Mouse (Mus musculus): ENCODE data around the gene 4930442H23Rik. TPM values are rescaled to one million over a fixed set of nuclear protein-coding genes. Genes with fewer than 3 reads are reported as not detected.
A peak's percentile ranks its signal among the peaks of the same experiment; 100 is the strongest.
"Not testable (repeated sequence)": the region's sequence is repeated elsewhere in the genome, so short reads cannot be mapped to it uniquely, and the experiment has no call there.

Gene 4930442H23Rik
- not detected in 2 replicates for total RNA-seq (2021)
- long read RNA-seq, experiment 1: 0 reads
- long read RNA-seq, experiment 2: 0 reads

DNA sequence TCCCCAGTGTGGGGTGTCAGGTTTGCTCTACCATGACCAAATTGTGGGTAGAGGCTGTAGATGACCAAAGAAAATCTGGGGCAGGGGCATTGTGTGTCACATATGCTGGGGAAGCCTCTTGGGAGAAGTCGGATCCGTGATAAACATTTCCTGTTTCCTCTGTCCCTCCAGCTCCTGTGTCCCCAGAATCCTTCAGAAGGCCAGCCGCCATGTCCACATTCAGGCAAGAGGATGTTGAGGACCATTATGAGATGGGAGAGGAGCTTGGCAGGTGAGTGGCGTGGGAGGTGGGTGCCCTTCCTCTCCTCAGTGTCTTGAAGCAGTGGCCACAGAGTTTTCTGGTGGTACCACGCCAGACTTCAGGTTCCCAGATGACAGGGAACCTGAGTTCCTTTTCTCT lies at the start of gene 4930442H23Rik:
Gene 4930442H23Rik, minus strand, starts transcription at position 45 of the 400 bp plus-strand sequence.
- no peak for DNase-seq

DNA sequence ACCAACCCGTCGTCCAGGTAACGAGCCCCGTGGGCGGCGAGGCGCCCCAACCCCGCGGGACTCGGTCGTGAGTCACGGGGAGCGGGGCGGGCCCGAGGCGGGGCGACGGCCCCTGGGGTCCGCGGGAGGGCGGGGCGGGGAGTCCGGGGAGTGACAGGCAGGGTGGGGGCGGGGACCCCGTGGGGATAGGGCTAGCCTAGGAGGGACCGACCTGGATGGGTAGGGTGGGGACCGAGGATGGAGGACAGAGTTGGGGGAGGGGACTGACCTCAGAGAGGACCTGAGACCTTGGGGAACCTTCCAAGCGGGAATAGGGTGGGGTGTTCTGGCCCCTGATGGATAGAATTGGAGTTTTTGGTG lies 49.6 kb upstream of the 4930442H23Rik start:
- no peak for DNase-seq

DNA sequence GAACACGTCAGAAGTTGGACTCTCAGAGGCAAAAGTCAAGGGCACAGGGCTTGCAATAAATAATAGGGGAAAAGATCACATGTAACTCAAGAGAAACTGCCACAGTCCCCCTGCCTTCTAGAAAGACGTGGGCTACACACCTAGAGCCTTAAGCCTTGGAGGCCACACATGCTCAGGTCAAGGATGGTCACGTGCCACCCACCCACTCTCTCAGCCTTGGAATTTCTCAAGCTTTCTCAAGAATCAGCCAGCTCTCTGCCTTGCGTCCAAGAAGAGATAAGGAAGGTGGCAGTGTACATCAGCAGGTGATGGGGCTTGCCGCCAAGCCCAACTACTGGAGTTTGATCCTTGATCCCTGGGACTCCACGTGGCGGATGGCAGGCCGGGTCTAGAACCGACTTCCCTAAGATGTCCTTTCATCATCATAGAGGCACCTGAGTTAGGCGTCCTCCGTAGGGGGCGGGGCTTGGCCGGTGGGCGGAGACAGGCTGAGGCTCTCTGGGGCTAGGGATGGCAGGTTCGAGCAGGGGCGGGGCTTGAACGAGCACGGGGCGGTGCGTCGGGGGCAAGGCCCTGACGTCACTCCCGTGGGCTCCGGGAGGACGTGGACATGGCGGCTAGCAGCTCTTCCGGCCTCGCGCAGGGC lies 49.1 kb upstream of the 4930442H23Rik start, which contains the start of gene Zfr2:
Gene Zfr2, plus strand, starts transcription at position 576 of the 646 bp plus-strand sequence.
- peak; percentile 97 for DNase-seq

DNA sequence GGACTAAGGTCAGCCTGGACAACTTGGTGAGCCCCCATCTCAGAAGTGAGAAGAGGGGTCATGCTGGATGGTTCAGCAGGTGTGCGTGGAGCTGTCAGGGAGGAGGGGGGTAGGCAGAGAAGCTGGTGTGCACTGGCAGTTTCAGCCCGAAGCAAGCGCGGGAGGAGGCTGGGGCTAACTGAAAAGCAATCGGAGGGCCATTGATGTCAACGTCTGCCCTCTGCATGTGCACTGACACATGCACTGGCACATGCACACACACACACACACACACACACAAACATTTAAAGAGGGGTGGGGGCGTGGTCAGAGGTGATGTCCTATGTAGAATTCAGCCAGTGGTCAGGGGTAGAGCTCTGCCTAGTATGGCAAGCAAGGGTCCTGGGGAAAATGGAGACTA lies 47.8 kb upstream of the 4930442H23Rik start:
- DNase-seq: no peak

DNA sequence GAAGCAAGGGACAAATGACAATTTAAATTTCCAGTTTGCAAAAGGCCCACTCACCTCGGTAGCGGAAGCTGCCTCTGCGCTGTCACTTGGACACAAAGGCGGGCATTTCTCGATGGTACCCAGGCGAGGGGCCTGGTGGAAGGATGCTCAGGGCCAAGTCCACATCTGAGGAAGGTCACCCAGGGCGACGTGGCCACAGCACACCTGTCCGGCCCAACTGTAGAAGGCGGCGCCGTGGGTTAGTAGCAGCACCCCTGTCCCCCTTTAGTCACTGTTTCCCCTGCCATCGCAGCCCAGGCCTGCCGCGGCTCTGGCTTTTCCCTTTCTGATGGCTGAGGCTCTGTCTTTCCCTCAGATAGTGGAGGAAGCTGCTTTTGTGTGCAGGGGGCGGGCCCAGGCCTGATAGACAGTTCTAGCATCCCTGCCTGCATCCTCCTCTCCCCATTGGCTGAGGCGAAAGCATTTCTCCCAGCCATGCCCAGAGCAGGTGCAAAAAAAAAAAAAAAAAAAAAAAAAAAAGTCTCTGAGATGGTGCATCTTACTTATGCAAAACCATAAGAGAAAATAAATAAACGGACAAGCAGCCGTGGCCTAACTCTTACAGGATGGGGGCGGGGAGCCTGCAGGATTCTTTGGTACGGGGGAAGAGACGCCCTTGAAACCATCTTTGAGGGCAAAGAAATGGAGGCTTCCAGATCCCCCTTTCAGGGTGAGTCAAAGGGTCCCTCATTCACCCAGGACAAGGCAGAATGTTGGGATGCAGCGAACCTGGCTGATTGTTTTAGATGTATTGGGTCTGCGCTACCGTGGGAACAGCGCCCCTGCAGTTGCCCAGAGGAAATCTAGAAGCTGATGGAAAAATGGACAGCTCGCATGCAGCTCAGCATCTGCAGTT lies 47.0 kb upstream of the 4930442H23Rik start, which contains the start of gene Atcay:
Gene Atcay, minus strand, starts transcription at position 396 of the 895 bp plus-strand sequence.
- peak; percentile 41 for DNase-seq

DNA sequence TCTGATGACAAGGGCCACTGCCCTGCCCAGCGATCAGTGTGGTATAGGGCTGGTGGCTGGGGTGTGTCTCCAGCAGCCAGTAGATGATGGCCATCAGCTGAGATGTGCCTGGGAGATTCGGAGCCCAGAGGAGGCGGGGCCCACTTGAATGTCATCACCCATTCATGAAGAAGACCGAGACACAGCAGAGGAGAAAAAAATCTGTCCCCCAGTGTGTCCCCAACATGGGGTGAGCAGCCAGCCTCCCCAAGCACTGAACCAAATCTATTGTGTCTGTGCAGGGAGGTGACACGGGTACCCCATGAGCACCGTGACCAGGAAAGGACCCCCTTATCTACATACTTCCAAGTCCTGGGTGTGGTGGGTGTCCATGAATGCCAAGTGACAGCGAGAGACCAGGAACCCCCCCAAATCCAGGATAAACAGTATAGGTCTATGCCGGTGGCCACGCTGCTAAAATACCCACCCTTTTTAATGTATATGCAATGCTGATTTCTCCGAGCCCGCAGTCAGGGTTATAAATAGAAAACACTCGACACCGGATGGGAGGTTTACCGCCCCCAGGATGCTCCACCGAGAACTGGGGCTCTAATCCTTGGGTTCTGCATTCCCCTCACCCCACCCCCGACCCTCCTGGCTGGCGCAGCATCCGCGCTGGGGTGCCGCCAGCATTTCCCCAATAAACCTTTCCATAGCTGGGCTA lies 46.2 kb upstream of the 4930442H23Rik start:
- no peak for DNase-seq

DNA sequence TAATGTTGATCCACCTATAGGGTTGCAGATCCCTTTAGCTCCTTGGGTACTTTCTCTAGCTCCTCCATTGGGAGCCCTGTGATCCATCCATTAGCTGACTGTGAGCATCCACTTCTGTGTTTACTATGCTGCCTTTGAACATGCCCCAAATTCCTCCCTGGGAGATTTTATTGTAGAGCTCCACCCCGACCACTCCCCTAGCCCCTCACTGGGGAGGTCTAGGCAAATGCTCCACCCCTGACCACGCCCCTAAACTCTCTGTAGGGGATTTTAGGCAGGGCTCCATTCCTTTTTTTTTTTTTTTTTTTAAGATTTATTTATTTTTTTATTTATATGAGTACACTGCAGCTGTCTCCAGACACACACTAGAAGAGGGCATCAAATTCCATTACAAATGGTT lies 40.1 kb upstream of the 4930442H23Rik start:
- not testable (repeated sequence) for DNase-seq

DNA sequence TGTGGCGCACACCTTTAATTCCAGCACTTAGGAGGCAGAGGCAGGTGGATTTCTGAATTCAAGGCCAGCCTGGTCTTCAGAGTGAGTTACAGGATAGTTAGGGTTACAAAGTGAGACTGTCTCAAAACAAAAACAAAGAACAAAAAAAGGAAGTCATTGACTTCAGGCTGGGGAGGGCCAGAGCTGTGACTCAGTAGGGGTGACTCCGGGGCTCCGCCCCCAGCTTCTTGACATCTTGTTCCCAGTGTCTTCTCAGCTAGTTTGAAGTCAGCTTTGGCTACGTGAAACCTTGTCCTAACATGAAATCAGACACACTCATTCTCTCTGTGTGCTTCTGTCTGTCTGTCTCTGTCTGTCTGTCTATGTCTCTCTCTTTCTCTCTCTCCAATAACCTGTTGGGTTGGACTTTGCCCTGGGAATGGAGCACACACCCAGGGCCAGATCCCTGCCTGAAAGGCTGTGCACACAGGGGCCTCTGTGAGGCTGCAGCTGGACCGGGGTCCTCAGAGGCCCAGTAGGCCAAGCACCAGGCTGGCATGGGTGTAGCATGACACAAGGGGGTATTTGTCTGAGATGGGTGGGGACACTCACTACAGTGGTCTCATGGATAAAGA lies 37.9 kb upstream of the 4930442H23Rik start:
- no peak for DNase-seq

DNA sequence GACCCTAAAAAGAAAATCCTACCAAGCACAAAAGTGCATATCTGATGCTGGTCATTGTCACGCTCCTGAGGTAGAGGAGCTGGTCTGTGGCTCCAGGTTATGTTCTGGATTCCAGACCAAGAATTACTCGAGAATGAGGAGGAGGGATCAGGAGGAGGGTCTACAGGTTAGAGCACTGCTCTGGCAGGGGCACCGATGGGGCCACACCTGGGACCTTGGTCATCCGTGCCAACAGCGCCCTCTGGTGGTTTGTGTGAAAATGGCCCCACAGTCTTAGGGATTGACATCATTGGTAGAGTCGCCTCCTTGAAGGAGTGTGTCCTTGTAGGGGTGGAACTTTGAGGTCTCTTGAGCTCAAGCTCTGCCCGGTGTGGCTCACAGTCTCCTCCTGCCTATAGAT lies 34.3 kb upstream of the 4930442H23Rik start:
- DNase-seq: peak; percentile 83

DNA sequence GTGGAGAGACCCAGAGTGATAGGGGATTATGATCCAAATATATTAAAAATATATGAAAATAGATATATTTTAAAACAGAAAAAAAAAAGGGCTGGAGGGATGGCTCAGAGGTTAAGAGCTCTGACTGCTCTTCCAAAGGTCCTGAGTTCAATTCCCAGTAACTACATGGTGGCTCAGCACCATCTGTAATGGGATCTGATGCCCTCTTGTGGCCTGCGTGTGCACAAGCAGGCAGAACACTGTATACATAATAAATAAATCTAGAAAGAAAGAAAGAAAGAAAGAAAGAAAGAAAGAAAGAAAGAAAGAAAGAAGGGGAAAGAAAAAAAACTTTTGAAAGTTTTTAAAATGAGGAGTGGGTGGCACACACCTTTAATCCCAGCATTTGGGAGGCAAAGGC lies 33.6 kb upstream of the 4930442H23Rik start:
- not testable (repeated sequence) for DNase-seq

DNA sequence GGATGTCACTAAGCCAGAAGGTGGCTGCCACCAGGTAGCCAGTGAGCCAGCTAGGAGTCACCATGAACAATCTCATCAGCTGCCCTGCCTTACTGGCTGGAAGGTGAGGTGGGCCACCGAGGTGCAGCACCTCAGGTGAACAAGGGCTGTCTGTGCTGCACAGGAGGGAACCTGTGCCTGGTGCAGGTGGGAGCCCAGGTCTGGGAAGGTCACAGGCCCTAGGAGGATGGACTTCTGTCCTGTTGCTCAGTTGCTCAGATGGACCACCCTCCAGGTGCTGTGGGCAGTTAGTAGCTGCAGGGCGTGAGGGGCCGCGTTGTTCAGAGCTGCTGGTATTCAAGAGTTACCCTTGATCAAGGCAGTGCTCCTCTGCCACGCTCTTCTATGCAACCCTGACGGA lies 33.2 kb upstream of the 4930442H23Rik start:
- DNase-seq: no peak

DNA sequence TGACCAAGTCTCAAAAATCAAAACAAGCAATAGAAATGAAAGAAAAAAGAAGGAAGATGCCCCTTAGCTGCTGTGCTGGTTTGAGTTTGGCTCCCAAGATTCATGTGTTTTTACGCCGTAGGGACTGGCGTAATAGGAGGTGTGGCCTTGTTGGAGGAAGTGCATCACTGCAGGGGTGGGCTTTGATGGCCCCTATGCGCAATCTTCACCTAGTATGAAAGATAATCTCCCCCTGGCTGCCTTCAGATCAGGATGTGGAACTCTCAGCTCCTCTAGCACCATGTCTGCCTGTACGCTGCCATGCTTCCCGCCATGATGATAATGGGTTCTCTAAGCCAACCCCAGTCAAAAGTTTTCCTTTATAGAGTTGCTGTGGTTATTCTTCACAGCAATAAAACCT lies 32.6 kb upstream of the 4930442H23Rik start:
- DNase-seq: no peak

DNA sequence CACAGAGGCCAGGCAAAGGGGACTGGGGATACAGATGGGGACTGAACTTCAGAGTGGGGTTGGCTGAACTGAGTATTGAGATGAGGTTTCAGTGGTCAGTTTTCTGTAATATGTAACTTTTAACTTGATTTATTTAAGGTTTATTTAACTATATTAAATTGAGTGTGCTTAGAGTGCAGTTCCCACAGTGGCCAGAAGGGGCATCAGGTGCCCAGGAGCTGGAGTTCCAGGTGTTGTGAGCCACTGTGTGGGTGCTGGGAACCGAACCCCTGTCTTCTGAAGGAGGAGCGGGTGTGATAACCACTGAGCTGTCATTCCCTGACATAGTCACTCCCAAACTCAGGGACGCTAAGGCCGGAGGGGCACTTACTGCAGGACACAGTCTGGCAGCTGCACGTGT lies 26.5 kb upstream of the 4930442H23Rik start:
- no peak for DNase-seq

DNA sequence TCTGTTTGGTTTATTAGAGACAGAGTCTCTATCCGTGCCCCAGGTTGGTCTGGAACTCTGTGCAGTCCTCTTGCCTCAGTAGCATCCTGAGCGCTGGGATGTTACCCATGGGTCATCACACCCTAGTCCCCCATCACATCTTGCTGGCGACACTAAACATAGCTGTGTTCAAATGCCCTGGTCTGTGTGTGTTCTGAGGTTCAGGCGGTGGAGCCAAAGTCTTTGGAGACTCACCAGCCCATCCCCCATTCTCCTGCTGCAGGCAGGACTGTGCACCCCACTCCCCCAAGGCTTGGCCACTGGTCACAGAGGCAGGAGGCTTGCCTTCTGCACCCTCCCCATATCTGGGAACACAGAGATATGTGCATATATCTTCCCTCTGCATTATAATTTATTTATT lies 20.5 kb upstream of the 4930442H23Rik start:
- no peak for DNase-seq

DNA sequence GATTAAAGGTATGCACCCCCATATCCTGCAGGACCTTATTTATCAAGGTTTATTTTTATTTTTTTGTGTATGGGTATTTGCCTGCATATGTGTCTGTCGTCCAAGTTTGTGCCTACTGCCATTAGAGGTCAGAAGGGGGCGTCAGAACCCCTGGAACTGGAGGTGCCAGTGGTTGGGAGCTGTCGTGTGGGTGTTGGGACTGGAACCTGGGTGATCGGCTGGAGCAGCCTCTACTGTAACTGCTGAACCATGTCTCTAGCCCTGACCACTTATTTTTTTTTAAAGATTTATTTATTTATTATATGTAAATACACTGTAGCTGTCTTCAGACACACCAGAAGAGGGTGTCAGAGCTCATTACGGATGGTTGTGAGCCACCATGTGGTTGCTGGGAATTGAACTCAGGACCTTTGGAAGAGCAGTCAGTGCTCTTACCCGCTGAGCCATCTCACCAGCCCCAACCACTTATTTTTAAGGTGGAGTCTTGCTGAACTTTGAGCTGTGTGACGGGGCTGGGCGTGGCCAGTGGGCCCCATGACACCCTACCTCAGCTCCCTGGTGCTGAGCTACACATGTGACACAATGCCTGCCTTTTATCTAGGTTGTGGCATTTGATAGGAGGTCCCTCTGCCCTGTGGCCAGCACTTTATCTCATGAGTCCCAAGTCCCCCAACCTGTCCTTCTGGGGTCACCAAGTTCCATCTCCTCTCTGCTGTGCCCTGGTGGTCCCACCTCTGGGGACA lies 19.5 kb upstream of the 4930442H23Rik start:
- no peak for DNase-seq

DNA sequence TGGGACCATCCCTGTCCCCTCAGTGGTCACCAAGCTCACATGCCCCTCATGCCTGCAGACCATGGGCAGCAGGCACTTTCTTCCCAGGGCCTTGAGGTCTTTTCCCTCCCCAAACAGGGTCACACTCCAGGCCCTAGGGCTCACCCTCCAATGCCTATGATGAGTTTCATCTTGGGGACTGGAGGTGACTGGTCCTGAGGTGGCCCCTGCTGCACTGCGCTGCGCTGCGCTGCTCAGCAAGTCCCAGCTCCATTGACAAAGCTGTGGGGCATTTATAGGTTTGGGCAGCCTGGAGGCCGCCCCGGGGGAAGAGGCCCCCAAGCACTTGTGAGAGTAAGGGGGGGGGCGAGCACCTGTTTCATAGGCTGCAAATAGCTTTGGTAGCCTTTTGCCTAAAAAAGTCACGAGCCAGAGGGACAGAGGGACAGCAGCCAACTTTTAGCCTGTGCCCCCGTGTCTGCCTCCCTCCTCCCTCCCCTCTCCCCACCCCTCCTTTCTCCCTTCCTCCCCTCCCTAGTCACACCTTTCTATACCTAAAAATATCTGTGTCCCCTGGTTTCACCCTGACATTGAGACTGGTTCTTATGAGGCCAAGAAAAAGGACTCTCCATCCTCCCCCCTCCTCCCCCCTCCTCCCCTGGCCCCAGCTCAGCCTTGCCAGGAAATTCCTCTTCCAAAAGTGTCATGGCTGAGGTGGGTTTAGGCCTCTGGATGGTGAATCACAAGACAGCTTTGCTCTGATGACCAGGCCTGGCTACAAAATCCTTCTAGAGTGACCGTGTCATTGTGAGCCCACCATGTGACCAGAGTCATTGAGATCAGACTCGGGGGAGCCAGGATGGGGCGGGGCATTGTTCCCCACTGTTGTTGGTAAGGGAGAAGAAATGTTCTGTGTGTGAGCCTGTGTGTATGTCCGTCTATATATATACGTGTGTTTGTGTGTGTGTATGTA lies 18.4 kb upstream of the 4930442H23Rik start, which contains the start of gene Nmrk2:
Gene Nmrk2, minus strand, starts transcription at position 245 of the 952 bp plus-strand sequence.
- DNase-seq: no peak

DNA sequence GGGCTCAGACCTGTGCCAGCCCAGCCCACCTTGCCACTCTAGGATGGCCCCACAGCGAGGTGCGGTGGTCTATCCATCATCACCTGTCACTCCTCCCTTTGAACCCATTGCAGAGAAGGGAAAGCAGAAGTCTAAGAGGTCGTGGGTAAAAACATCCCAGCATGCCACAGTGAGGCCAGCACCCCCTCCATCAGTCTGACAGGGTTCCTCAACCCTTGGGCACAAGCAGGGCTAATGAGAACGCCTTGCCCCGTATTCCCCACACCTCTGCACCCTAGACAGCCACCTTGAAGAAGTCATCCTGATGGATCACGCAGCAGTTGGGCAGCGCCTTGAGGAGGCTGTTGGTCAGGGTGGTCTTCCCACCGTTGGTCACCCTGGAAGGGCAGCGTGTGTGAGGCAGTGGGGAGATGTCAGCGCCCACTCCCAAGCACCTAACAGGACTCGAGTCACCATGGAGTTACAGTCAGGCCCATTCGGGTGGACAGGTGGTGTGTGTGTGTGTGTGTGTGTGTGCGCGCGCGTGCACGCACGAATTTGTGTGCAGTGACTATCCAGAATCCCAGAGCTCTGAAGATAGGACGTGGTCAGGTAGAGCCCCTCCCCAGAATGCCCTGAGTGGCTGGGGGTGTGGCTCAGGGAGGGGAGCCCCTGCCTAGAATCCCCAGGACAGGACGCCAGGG lies 17.1 kb upstream of the 4930442H23Rik start:
- no peak for DNase-seq

DNA sequence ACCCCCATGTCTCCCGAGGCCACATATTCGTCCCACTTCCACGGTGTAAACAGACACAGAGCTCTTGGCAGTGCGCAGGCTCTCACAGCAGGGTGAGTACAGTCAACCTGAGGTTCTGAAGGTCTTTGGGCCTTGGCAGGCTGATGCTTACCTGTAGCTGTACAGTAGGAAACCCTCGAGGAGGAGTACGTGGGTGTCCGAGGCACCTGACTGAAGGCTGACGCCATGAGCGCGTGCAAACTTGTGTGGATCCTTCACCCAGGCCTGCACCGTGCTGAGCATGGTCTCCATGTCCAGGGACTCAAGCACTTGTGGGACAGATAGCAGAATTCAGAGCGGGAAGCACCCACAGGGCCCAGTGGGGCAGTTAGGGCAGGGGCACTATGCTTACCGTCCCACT lies 16.5 kb upstream of the 4930442H23Rik start:
- no peak for DNase-seq

DNA sequence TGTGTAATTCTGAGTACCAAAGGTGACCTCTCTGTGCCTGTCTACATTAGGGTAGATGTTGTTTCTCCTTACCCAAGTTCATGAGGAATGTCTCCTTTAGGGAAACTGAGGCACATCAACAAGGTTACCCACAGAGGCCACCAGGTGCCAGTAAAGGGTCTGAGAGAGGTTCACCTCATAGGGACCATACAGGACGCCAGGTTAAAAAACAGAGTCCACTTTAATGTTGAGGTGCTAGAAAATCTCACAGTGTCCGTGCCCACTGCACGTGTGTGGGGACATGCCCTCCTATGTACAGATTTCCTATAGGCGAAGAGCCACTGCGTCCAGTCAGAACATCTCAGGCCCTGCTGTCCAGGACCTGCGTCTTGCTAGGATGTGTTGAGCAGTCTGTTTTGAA lies 15.3 kb upstream of the 4930442H23Rik start:
- DNase-seq: no peak

DNA sequence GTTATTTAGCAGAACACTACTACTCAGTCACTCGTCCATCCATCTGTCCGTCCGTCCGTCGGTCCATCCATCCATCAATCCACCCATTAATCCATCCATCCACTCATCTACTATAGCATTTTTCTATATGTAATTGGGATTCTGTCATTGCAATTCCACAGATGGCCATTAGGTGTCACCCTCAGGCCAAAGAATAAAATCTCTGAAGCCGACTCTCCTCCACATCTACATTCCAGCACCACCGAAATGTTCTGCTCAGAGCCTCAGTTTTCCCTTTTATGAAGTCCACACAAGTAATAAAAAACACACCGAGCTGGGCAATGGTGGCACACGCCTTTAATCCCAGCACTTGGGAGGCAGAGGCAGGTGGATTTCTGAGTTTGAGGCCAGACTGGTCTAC lies 14.6 kb upstream of the 4930442H23Rik start:
- no peak for DNase-seq

Measured in adrenal gland, postnatal 14 days (tissue).